Mouse (Mus musculus): ENCODE data around the gene Actr8. TPM values are rescaled to one million over a fixed set of nuclear protein-coding genes. Genes with fewer than 3 reads are reported as not detected.
A peak's percentile ranks its signal among the peaks of the same experiment; 100 is the strongest.

Actr8 gene
- polyA plus RNA-seq, 1 experiment from 2014 or later = 68.4 TPM

- DNase-seq (ENCODE audit: low spot score) = no peak
These were observed 31.3 kb upstream of the Actr8 start for GRCm38 (mm10) chr14:29946761-29947309.

GRCm38 (mm10) chr14:29950805-29951204, 27.3 kb upstream of the Actr8 start:
- ATAC-seq (replicated peaks; ENCODE audit: insufficient number of reproducible peaks, low FRiP score, low TSS enrichment, low read depth) (no peak), DNase-seq (ENCODE audit: low spot score) (no peak)
- WGBS = 81% methylated on average over 4 of the region's 4 CpGs
- Histone ChIP-seq H3K36me3 (replicated peaks; ENCODE audit: control insufficient read depth, insufficient read depth, low read depth, low read length) (no peaks in the 10 kb centered on the region), H3K9me3 (replicated peaks; ENCODE audit: control insufficient read depth, low read length) (no peaks in the 10 kb centered on the region), H3K27ac (replicated peaks; ENCODE audit: low read depth, low read length) (no peak overlapping the region), H3K4me3 (ENCODE audit: low read depth, low read length) (no peak overlapping the region), H3K4me2 (ENCODE audit: low read depth, low read length) (no peak overlapping the region), H3K4me1 (ENCODE audit: control insufficient read depth, insufficient read depth, low read length) (no peaks in the 10 kb centered on the region), H3K27me3 (ENCODE audit: control insufficient read depth, insufficient read depth, low read length) (no peaks in the 10 kb centered on the region), H3K9ac (replicated peaks; ENCODE audit: low read length) (no peak overlapping the region)

More at GRCm38 (mm10) chr14:29946761-29947309, 31.3 kb upstream of the Actr8 start:
- Histone ChIP-seq H3K4me3 (ENCODE audit: low read depth, low read length) (no peak overlapping the region), H3K9ac (replicated peaks; ENCODE audit: low read length) (no peak overlapping the region), H3K27me3 (ENCODE audit: control insufficient read depth, insufficient read depth, low read length) (no peaks in the 10 kb centered on the region), H3K4me1 (ENCODE audit: control insufficient read depth, insufficient read depth, low read length) (no peaks in the 10 kb centered on the region), H3K9me3 (replicated peaks; ENCODE audit: control insufficient read depth, low read length) (no peaks in the 10 kb centered on the region), H3K27ac (replicated peaks; ENCODE audit: low read depth, low read length) (no peak overlapping the region), H3K36me3 (replicated peaks; ENCODE audit: control insufficient read depth, insufficient read depth, low read depth, low read length) (no peaks in the 10 kb centered on the region), H3K4me2 (ENCODE audit: low read depth, low read length) (no peak overlapping the region)
- WGBS = 77% methylated on average over 5 of the region's 5 CpGs
- no peak for ATAC-seq (replicated peaks; ENCODE audit: insufficient number of reproducible peaks, low FRiP score, low TSS enrichment, low read depth)

- no peak overlapping the region for H3K9ac ChIP-seq (replicated peaks; ENCODE audit: low read length)
- H3K36me3 ChIP-seq (replicated peaks; ENCODE audit: control insufficient read depth, insufficient read depth, low read depth, low read length) = no peaks in the 10 kb centered on the region
- no peaks in the 10 kb centered on the region for H3K27me3 ChIP-seq (ENCODE audit: control insufficient read depth, insufficient read depth, low read length)
- H3K9me3 ChIP-seq (replicated peaks; ENCODE audit: control insufficient read depth, low read length) = no peaks in the 10 kb centered on the region
- DNase-seq (ENCODE audit: low spot score) (no peak), ATAC-seq (replicated peaks; ENCODE audit: insufficient number of reproducible peaks, low FRiP score, low TSS enrichment, low read depth) (no peak)
- H3K4me1 ChIP-seq (ENCODE audit: control insufficient read depth, insufficient read depth, low read length) = no peaks in the 10 kb centered on the region
- no peak overlapping the region for H3K27ac ChIP-seq (replicated peaks; ENCODE audit: low read depth, low read length)
- no peak overlapping the region for H3K4me2 ChIP-seq (ENCODE audit: low read depth, low read length)
- H3K4me3 ChIP-seq (ENCODE audit: low read depth, low read length) = no peak overlapping the region
These were observed 20.7 kb upstream of the Actr8 start for GRCm38 (mm10) chr14:29957393-29957792.

GRCm38 (mm10) chr14:29967611-29968010, 10.5 kb upstream of the Actr8 start:
- H3K4me2 ChIP-seq (ENCODE audit: low read depth, low read length) = peak overlapping the region; percentile 56
- H3K36me3 ChIP-seq (replicated peaks; ENCODE audit: control insufficient read depth, insufficient read depth, low read depth, low read length) = no peaks in the 10 kb centered on the region
- DNase-seq (ENCODE audit: low spot score) (no peak), ATAC-seq (replicated peaks; ENCODE audit: insufficient number of reproducible peaks, low FRiP score, low TSS enrichment, low read depth) (no peak; the same call in 1 of the 2 replicates)
- H3K9me3 ChIP-seq (replicated peaks; ENCODE audit: control insufficient read depth, low read length) = no peaks in the 10 kb centered on the region
- peak overlapping the region; percentile 35; the same call in 1 of the 2 replicates for H3K27ac ChIP-seq (replicated peaks; ENCODE audit: low read depth, low read length)
- H3K4me3 ChIP-seq (ENCODE audit: low read depth, low read length) = peak overlapping the region; percentile 90
- no peaks in the 10 kb centered on the region for H3K27me3 ChIP-seq (ENCODE audit: control insufficient read depth, insufficient read depth, low read length)
- WGBS = 58% methylated on average over 7 of the region's 7 CpGs
- peak overlapping the region; percentile 53 for H3K9ac ChIP-seq (replicated peaks; ENCODE audit: low read length)
- peaks cover 2% of the 10 kb centered on the region; the same call in 1 of the 2 replicates for H3K4me1 ChIP-seq (ENCODE audit: control insufficient read depth, insufficient read depth, low read length)

- peak within 1 kb of the TSS; percentile 56 for H3K4me2 ChIP-seq (ENCODE audit: low read depth, low read length)
- ATAC-seq (replicated peaks; ENCODE audit: insufficient number of reproducible peaks, low FRiP score, low TSS enrichment, low read depth) = peak; percentile 100
- H3K9me3 ChIP-seq (replicated peaks; ENCODE audit: control insufficient read depth, low read length) = no peaks in the 10 kb centered on the region
- no peaks in the 10 kb centered on the region for H3K36me3 ChIP-seq (replicated peaks; ENCODE audit: control insufficient read depth, insufficient read depth, low read depth, low read length)
- H3K27me3 ChIP-seq (ENCODE audit: control insufficient read depth, insufficient read depth, low read length) = no peaks in the 10 kb centered on the region
- H3K4me3 ChIP-seq (ENCODE audit: low read depth, low read length) = peak within 1 kb of the TSS; percentile 90
- peak within 1 kb of the TSS; percentile 66 for H3K27ac ChIP-seq (replicated peaks; ENCODE audit: low read depth, low read length)
- H3K9ac ChIP-seq (replicated peaks; ENCODE audit: low read length) = peak within 1 kb of the TSS; percentile 83
- peaks cover 2% of the 10 kb centered on the region; the same call in 1 of the 2 replicates for H3K4me1 ChIP-seq (ENCODE audit: control insufficient read depth, insufficient read depth, low read length)
- peak; percentile 100 for DNase-seq (ENCODE audit: low spot score)
- under 1% methylated on average over 49 of the region's 49 CpGs for WGBS
These were observed 9.9 kb upstream of the Actr8 start, which contains the start of gene Selenok for GRCm38 (mm10) chr14:29968075-29968821. Gene Selenok (plus strand): TSS chr14:29968308.

GRCm38 (mm10) chr14:29971446-29971845, 6.7 kb upstream of the Actr8 start:
- no peak overlapping the region for H3K4me2 ChIP-seq (ENCODE audit: low read depth, low read length)
- WGBS = 94% methylated on average over 7 of the region's 7 CpGs
- H3K9me3 ChIP-seq (replicated peaks; ENCODE audit: control insufficient read depth, low read length) = no peaks in the 10 kb centered on the region
- peaks cover 2% of the 10 kb centered on the region; the same call in 1 of the 2 replicates for H3K4me1 ChIP-seq (ENCODE audit: control insufficient read depth, insufficient read depth, low read length)
- H3K27me3 ChIP-seq (ENCODE audit: control insufficient read depth, insufficient read depth, low read length) = no peaks in the 10 kb centered on the region
- H3K27ac ChIP-seq (replicated peaks; ENCODE audit: low read depth, low read length) = no peak overlapping the region
- DNase-seq (ENCODE audit: low spot score) (no peak), ATAC-seq (replicated peaks; ENCODE audit: insufficient number of reproducible peaks, low FRiP score, low TSS enrichment, low read depth) (no peak)
- H3K36me3 ChIP-seq (replicated peaks; ENCODE audit: control insufficient read depth, insufficient read depth, low read depth, low read length) = peaks cover 2% of the 10 kb centered on the region; the same call in 1 of the 2 replicates
- H3K9ac ChIP-seq (replicated peaks; ENCODE audit: low read length) = no peak overlapping the region
- H3K4me3 ChIP-seq (ENCODE audit: low read depth, low read length) = no peak overlapping the region

GRCm38 (mm10) chr14:29971993-29972392, 6.1 kb upstream of the Actr8 start:
- no peaks in the 10 kb centered on the region for H3K27me3 ChIP-seq (ENCODE audit: control insufficient read depth, insufficient read depth, low read length)
- no peak for ATAC-seq (replicated peaks; ENCODE audit: insufficient number of reproducible peaks, low FRiP score, low TSS enrichment, low read depth)
- H3K4me3 ChIP-seq (ENCODE audit: low read depth, low read length) = no peak overlapping the region
- WGBS = 80% methylated on average over 5 of the region's 5 CpGs
- peaks cover 2% of the 10 kb centered on the region; the same call in 1 of the 2 replicates for H3K36me3 ChIP-seq (replicated peaks; ENCODE audit: control insufficient read depth, insufficient read depth, low read depth, low read length)
- no peak for DNase-seq (ENCODE audit: low spot score)
- no peak overlapping the region for H3K4me2 ChIP-seq (ENCODE audit: low read depth, low read length)
- peaks cover 2% of the 10 kb centered on the region; the same call in 1 of the 2 replicates for H3K4me1 ChIP-seq (ENCODE audit: control insufficient read depth, insufficient read depth, low read length)
- H3K27ac ChIP-seq (replicated peaks; ENCODE audit: low read depth, low read length) = no peak overlapping the region
- no peaks in the 10 kb centered on the region for H3K9me3 ChIP-seq (replicated peaks; ENCODE audit: control insufficient read depth, low read length)
- no peak overlapping the region for H3K9ac ChIP-seq (replicated peaks; ENCODE audit: low read length)

GRCm38 (mm10) chr14:29976927-29977326, 1.2 kb upstream of the Actr8 start:
- Histone ChIP-seq H3K9me3 (replicated peaks; ENCODE audit: control insufficient read depth, low read length) (no peaks in the 10 kb centered on the region), H3K27ac (replicated peaks; ENCODE audit: low read depth, low read length) (no peak overlapping the region), H3K4me1 (ENCODE audit: control insufficient read depth, insufficient read depth, low read length) (no peaks in the 10 kb centered on the region), H3K4me2 (ENCODE audit: low read depth, low read length) (no peak overlapping the region), H3K4me3 (ENCODE audit: low read depth, low read length) (no peak overlapping the region), H3K9ac (replicated peaks; ENCODE audit: low read length) (no peak overlapping the region), H3K27me3 (ENCODE audit: control insufficient read depth, insufficient read depth, low read length) (no peaks in the 10 kb centered on the region), H3K36me3 (replicated peaks; ENCODE audit: control insufficient read depth, insufficient read depth, low read depth, low read length) (peaks cover 12% of the 10 kb centered on the region)
- ATAC-seq (replicated peaks; ENCODE audit: insufficient number of reproducible peaks, low FRiP score, low TSS enrichment, low read depth) = no peak
- DNase-seq (ENCODE audit: low spot score) = no peak
- 94% methylated on average over 6 of the region's 6 CpGs for WGBS

All from embryonic facial prominence, embryonic 11.5 days (tissue).